Mouse (Mus musculus): ENCODE results near the gene Dcst1. TPM values are rescaled to one million over a fixed set of nuclear protein-coding genes. Genes with fewer than 3 reads are reported as not detected.
A peak's percentile ranks its signal among the peaks of the same experiment; 100 is the strongest.

The Dcst1 gene
- total RNA-seq, 2 experiments from 2014 or later: not detected

DNA sequence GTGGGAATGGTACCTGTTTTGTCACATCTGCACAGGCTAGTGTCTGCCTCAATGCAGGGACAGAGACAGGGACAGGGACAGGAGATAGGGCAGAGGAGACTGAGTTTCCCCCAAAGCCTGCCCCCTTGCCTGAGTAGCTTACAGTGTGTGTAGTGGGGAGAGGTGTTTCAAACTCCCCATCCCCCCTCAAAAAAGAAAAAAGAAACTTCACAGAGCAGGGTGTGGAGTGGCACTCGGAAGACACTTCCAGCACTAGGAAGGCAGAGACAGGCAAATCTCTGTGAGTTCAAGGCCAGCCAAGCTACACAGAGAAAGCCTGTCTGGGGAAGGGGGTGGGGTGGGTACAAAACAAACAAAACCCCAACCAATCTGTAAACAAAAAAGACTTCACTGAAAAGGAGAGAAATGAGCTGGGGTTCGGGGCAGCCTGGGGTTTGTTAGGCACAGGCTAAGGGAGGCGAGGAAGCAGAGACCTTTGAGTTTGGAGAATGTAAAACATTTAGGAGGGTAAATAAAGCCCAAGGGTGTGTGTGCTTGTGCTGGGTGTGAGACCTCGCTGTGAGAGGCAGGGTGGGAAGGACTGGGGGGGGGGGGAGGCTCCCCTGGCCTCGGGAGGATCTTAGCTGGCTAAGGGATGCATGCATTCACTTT is 8.7 kb upstream of the Dcst1 start:
- DNase-seq: no peak
- intact Hi-C loops (cut with DNase I): no loop called here

- intact Hi-C loops (cut with DNase I): loop anchor here (10.0 kb wide), 1 partner anchor 327 kb away; no protein-coding TSS in a partner anchor
Measured at GRCm38 (mm10) chr3:89367338-89367737, 2.3 kb upstream of the Dcst1 start.

GRCm38 (mm10) chr3:89365486-89366414 is 697 bp upstream of the Dcst1 start:
- DNase-seq: no peak
- intact Hi-C loops (cut with DNase I): loop anchor here (10.0 kb wide), 1 partner anchor 329 kb away; no protein-coding TSS in a partner anchor

More at GRCm38 (mm10) chr3:89367338-89367737, 2.3 kb upstream of the Dcst1 start:
- DNase-seq: no peak

DNA sequence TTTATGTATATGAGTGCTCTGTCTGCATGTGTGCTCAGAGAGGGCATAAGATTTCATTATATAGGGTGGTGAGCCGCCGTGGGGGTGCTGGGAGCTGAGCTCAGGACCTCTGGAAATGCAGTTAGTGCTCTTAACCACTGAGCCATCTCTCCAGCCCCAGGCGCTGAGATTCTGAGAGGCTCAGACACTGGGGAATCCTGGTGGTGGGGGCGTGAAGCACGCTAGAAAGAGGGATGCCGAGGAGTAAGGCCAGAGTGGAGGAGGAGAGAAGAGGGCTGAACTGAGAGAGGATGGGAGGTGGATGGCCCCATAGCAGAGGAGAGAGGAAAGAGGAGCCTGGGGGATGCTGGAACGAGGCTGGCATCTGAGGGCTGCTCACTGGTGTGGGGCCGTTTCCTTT is 422 bp downstream of the Dcst1 start:
- DNase-seq: no peak

DNA sequence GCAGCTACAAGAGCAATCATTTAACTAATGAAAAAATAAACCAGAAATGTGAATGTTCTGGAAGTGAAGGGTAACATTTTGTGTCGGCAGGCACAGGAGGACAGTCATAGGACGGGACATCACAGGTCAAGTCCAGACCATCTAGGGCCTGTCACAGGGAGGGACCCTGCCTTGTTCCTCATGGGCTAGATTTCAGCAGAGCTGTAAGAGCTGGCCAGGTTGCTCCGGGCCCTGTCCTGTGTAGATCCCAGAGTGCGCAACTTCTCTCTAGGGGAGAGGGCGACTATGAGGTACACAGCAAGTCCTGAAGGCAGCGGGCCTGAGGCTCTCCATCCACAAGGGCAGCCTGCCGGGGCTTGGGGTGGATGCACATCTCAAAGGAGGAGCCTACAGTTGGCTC is 3.4 kb downstream of the Dcst1 start, which contains the start of gene Dcst2:
TSS of gene Dcst2 (plus strand) at position 301 of the 400 bp plus-strand sequence.
- intact Hi-C loops (cut with DNase I): loop anchor here (10.0 kb wide), 1 partner anchor 333 kb away; no protein-coding TSS in a partner anchor
- DNase-seq: no peak

More for the DNA sequence above, 422 bp downstream of the Dcst1 start:
- intact Hi-C loops (cut with DNase I): loop anchor here (10.0 kb wide), 1 partner anchor 330 kb away; no protein-coding TSS in a partner anchor

- DNase-seq: no peak
- intact Hi-C loops (cut with DNase I): loop anchor here (10.0 kb wide), 1 partner anchor 335 kb away; no protein-coding TSS in a partner anchor
Measured at GRCm38 (mm10) chr3:89360237-89360636, 4.8 kb downstream of the Dcst1 start.

GRCm38 (mm10) chr3:89359630-89360029 is 5.4 kb downstream of the Dcst1 start:
- intact Hi-C loops (cut with DNase I): loop anchor here (10.0 kb wide), 1 partner anchor 335 kb away; no protein-coding TSS in a partner anchor
- DNase-seq: no peak

GRCm38 (mm10) chr3:89356029-89356428 is 9.0 kb downstream of the Dcst1 start:
- intact Hi-C loops (cut with DNase I): no loop called here
- DNase-seq: no peak

GRCm38 (mm10) chr3:89355512-89355902 is 9.5 kb downstream of the Dcst1 start:
- no peak for DNase-seq
- intact Hi-C loops (cut with DNase I): loop anchor here (2.0 kb wide), 2 partner anchors 15 to 39 kb away; no protein-coding TSS in a partner anchor

GRCm38 (mm10) chr3:89354816-89355511 is 10.1 kb downstream of the Dcst1 start:
- intact Hi-C loops (cut with DNase I): loop anchor here (2.0 kb wide), 2 partner anchors 14 to 38 kb away; no protein-coding TSS in a partner anchor
- peak; percentile 82 to 84 for DNase-seq

DNA sequence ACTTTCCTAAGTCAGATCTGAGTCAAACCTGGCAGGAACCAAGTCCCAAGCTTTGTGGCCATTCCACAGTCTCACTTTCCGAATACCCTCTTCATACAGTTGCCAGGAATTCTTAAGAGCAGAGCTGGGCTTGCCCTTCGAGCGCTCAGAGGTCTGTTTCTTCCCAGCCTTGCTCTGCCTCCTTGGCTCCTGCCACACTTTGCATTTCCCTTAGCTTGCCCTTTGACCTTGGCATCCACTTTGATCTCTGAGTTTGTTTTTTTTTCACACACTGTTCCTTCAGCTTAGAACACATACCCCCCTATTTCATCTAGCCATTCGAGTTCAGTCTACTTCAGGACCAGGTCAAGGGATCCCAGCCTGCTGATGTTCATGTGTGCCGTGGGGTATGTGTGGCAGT is 13.8 kb downstream of the Dcst1 start:
- intact Hi-C loops (cut with DNase I): no loop called here

DNA sequence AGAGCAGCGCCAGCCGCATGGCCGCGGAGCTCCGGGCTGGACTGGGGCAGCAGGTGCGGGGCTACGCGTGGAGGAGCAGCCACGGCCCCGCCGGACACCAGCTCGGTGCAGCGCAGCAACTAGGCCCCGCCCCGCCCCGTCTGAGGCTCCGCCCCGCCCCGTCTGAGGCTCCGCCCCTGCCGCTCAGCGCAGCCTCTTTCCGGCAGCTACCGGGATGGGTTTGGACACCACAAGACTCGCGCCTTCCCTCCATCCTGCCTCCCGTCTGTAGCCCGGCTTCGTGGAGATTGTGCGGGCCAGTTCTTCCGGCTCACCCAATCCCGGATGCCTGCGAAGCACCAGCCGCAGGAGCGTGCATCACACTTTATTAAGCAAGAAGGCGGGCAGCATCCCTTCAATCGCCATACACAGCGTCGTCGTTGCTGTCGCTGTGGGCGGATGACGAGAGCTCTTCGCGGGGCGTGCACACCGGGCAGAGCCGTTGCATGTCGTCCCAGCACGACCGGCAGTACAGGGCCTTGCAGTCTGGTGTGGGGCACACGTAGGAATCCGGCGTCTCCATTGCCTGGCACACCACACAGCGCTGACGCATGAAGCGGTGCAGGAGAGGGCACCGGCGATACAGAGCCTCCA is 15.1 kb downstream of the Dcst1 start, which contains the start of gene Adam15:
TSS of gene Adam15 (minus strand) at position 128 of the 633 bp plus-strand sequence.
- peak; percentile 87 to 92 for DNase-seq
- intact Hi-C loops (cut with DNase I): loop anchor here (10.0 kb wide), 1 partner anchor 335 kb away; no protein-coding TSS in a partner anchor

More for the DNA sequence above, 13.8 kb downstream of the Dcst1 start:
- DNase-seq: no peak

GRCm38 (mm10) chr3:89348911-89349868 is 15.9 kb downstream of the Dcst1 start:
- intact Hi-C loops (cut with DNase I): loop anchor here (10.0 kb wide), 1 partner anchor 336 kb away; no protein-coding TSS in a partner anchor
- peak; percentile 52 to 63 for DNase-seq

DNA sequence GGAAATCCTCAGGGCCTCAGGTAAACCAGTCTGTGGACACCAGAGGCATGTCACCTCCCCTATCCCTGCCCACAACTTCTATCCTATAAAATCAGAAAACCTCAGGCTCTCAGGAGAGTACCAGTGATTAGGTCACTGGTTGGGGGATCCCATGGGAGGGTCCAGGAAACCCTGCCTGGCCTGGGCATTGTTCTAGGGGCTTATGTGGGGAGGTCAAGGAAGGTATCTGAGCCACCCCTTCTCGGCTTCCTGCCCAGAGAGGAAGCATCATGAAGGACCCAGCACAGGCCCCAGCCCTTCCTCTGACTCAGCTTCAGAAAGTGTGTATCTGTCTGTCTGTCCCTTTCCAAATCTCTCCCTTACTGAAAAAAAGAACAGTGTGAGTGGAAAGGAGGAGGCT is 17.1 kb downstream of the Dcst1 start:
- intact Hi-C loops (cut with DNase I): loop anchor here (10.0 kb wide), 1 partner anchor 337 kb away; no protein-coding TSS in a partner anchor
- no peak for DNase-seq

DNA sequence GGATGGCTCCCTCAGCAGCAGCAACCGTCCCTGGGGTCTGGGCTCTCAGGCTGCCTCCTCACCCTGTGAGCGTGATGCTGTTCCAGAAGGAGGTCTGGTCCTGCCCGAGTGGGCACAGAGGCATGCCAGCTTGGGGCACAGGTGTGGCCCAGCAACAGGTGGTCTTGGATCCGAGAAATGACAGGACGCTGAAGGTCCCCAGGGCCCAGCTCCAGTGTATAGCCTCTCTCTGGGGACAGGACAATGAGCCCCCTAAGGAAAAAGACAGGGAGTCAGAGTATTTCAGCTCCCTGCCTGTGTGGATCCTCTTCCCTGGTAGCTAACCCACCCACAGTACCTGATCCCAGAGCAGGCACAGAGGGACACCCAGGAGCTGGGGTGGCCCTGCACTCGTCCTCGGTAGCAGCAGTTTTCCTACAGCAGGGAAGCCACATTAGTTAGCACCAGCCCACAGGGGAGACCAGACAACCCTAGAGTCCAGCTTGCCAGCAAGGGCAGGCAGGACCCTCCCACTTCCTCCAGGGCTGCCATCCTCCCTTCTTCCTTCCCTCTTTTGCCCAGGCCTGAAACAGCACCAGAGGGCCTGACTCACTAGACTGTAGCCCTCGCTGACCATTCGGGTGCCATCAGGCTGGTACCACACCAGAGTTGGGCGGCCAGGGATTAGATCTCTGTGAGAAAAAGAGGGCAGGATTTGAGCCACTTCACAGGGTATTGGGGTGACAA is 18.1 kb downstream of the Dcst1 start:
- DNase-seq: no peak
- intact Hi-C loops (cut with DNase I): loop anchor here (10.0 kb wide), 1 partner anchor 338 kb away; no protein-coding TSS in a partner anchor

DNA sequence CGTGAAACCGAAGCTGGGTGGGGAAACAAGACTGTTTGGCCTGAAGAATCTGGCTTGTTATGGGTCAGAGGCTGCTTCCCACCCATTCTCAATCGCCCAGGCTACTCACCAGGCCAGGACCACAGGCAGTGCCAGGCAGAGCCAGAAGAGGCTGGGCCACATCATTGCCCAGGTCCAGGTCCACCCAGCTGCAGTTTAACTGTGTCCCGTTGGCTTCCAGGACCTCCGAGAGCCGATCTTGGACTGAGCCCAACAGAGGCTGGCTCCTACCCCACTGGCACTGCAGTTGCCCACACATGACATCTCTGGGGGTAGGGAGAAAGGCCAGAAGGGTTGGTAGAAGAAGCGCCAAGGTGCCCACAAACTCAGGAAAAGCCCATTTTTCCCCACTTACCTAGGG is 21.8 kb downstream of the Dcst1 start:
- intact Hi-C loops (cut with DNase I): loop anchor here (10.0 kb wide), 1 partner anchor 342 kb away; no protein-coding TSS in a partner anchor

DNA sequence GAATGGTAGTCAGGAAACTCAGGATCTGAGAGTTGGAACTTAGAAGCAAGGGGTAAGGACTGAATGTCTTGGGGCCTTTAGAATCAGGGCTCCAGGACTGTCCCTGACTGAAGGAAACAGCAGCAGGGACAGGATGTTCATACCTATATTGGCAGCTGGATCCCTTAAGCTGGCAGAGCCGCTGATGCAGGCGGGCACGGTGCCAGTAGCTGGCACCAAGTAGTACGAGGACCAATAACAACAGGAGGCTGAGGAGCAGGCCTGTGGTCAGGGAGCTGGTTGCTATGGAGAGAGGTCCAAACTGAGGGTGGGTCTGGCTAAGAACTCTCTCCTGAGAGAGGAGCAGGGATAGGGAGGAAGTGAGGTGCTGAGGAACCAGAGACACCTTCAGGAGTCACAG is 23.3 kb downstream of the Dcst1 start:
- intact Hi-C loops (cut with DNase I): loop anchor here (2.0 to 10.0 kb wide), 3 partner anchors 13 to 343 kb away; no protein-coding TSS in a partner anchor
- DNase-seq: no peak

More for the DNA sequence above, 21.8 kb downstream of the Dcst1 start:
- no peak for DNase-seq

Measured in gastrocnemius, postnatal 36 days (tissue).